Mouse (Mus musculus) granulocyte monocyte progenitor cell, adult 5-6 weeks (primary cell): ENCODE data around the gene Far2. TPM values are rescaled to one million over a fixed set of nuclear protein-coding genes. Genes with fewer than 3 reads are reported as not detected.
"Not testable (repeated sequence)": the region's sequence is repeated elsewhere in the genome, so short reads cannot be mapped to it uniquely, and the experiment has no call there.

Source experiments
- ATAC-seq: replicated peaks from 2 replicates; pipeline ENCODE4 v1.8.0; 2016; ENCODE audit warnings: mild to moderate bottlenecking, moderate TSS enrichment, inconsistent platforms; ENCODE audit not compliant: poor library complexity, severe bottlenecking
- total RNA-seq, 2 experiments: library from RNA; stranded (forward) in 1 of 2; stranded (reverse) in 1 of 2; fragments of 200-712, 200-1000 nt in 1 of 2; fragments of >200 nt in 1 of 2; fragmentation: Nextera tagmentation in 1 of 2; gene quantifications; 2 replicates each; pipeline ENCODE4 v1.2.3; 2014 to 2017

Gene Far2
- total RNA-seq, 2 experiments from 2014 or later = 19.3 to 22.4 TPM

DNA sequence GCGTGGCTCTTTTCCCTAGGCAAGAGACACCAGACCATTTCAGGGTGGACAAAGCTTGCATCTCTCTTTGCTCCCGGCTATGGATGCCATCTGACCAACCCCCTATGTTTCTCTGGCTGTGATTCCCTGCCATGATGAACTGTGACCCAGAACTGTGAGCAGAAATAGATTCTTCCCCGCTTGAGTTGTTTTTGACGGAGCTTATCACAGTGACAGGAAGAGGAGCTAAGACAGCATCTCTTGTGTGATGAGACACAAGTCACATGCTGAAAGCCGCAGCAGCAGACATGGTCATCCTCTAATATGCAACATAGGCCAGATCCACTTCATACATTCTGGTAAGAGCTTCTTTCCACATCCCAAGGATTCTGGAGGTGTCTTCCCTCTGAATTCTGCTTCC is 69.3 kb downstream of the Far2 start:
- ATAC-seq = no peak

DNA sequence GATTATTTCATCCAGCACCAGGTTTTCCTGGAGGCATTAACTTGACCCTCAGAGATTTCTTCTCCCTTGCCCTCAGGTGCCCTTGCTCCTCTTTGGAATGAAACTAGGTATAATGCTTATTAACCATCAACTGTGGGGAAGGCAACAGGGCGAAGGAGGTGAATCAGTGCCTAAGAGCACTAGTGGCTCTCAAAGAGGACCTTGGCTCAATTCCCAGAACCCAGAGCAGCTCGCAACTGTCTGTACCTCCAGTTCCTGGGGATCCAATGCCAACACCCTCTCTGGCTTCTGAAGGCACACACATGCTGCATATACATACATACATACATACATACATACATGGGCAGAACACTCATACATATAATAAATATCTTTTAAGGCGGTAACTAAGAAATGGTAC is 69.8 kb downstream of the Far2 start:
- no peak for ATAC-seq

DNA sequence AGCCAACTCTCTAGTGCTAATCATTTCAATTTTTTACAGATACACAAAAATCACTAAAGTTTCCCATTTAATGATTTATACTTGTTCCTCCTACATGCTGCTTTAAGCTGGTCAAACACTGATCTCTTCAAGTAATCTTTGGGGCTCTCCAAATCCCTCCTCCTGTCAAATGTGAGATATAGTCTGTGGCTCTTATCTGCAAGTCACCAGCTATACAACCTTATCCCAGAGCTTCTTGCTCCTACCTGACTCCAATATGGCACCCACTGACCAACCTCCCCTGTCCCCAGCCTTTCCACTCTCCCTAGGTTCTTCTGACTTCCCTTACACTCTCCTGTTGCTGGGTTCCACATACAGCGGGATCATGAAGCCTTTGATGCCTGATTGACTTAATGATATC is 70.6 kb downstream of the Far2 start:
- no peak for ATAC-seq

DNA sequence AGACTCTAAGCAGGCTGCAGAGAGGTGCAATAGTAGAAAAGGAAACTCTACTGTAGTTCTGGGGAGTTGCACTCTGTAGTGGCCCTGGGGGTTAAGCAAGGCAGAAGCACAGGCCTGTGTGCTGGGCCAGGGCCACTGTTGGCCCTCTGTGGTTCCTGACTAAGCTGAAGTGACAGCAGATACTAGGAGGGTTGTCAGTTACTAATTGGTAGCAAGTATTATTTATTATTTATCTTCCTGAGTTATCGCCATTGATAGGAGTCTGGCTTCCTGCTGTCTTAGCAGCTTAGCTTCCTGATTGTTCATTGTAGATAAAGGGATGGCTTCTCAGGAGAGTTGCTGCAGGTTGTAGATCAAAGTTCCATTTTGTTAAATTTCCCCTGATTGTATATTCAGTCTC is 73.6 kb downstream of the Far2 start:
- peak; percentile 33; the same call in 1 of the 2 replicates for ATAC-seq

DNA sequence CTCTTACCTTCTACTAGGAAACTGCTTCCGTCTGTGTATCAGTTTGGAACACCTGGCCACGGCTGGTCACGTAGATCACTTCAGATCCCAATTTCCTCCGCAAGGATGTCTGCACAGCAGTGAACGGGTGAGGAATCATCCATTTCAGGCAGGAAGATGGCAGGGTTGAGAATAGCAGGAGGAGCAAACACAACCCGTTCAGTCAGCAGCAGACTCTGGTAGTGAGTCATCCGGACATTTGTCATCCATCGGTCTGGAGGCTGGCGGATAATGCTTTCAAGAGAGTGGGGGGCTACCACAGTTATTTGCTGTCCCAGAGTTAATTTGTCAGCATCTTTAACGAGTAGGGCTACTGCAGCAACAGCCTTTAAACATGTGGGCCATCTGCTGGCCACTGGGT is 79.8 kb downstream of the Far2 start:
- ATAC-seq = not testable (repeated sequence)

DNA sequence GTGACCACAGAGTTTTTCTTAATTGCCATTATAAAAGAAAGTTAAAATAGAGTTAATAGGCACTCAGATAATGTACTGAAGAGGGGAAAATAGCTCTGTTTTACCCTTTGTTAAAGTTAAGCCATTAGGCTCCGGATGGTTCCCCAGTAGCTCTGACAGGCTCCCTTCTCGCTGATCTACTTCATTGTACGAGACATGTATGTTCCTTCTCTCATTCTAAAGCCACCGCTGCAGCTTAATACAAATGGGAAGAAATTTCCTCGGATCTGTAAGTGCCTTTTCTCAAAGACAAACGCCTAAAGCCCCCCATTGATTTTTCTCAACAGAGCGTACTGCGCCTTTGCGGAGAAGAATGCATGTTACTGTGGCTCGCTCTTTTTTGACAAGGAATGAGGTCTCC is 85.3 kb downstream of the Far2 start:
- ATAC-seq = no peak

DNA sequence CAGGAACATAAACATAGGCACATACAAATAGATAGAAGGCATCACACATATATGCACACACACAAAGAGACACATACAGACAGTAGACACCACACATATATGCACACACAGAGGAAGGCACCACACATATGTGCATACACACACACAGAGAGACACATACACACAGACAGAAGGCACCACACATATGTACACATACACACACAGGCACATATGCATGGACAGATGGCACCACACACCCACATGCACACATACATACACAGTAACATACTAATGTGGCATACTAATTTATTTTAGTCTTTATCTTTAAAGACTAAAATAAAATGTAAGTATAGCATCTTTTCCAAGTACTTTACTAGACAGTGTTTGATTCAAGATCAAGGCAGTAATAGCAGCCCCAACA is 86.5 kb downstream of the Far2 start:
- no peak for ATAC-seq

DNA sequence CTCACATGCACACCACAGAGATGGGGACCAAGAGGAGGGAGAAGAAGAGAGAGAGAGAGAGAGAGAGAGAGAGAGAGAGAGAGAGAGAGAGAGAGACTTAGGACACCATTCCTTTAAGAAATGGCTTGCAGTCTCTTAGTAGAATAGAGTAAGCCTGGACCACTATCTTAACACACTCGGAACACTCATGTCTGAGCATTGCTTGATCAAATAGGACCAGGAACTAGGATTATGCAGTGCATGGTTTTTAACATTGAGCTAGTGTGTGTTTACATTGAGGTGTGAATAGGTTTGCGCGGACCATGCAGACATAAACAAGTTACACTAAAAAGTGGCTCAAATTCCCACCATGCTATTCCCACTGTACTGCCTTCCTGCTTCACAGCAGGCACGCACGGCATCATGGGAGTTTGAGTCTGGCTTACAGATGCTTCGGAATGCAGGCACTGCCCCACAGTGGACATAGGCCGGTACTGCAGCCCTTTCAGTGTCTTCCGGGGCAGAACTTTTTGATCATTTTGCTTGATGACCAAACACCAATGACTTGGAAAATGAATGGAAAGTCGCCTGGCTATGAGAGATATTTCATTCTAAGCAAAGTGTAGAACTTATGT is 88.8 kb downstream of the Far2 start:
- ATAC-seq = peak; percentile 100

DNA sequence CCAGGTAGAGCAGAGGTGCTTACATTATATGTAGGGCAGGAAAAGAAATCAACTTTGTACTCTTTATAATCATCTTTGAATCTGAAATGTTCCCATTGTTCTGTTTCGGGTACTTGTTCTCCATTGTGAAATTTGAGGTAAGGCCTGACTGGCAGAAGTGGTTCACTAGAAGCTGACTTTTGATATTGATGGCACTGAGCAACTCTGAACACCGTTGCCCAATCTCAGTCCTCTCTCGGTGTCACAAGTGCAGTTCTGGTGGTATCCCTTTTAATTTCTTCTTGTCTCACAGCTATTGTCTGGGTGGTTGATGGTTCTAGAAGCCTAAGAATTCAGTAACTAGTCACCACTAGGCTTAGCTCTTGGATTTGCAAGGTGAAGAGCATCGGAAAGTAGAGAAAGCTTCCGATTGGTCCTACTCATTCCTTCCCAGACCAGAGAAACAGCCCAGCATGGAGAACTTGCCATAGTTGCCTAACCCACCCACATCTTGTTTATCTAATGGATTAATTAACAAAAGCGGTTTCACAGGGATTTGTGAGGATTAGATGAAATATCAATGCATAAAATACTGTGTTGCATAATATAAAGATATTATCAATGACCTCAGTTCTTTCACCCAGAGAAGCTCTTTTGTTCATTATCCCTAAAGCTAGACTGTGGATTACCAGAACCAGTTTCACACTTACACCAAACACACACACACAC is 92.4 kb downstream of the Far2 start:
- no peak for ATAC-seq

DNA sequence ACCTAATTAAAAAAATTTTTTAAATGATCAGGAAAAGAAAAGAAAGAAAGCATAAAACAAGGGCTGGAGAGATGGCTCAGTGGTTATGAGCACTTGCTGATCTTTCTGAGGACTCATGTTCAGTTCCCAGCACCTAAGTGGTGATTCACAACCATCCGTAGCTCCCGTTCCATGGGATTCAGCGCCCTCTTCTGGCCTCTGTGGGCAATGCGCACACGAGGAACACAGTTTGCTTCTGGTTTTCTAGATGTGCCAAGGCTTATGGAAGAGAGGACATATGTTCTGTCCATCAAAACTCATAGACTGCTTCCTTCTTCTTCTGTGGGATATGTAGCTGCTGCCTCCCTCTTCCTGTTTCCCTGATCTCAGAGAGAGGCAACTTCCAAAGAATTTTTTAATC is 94.8 kb downstream of the Far2 start:
- no peak for ATAC-seq

DNA sequence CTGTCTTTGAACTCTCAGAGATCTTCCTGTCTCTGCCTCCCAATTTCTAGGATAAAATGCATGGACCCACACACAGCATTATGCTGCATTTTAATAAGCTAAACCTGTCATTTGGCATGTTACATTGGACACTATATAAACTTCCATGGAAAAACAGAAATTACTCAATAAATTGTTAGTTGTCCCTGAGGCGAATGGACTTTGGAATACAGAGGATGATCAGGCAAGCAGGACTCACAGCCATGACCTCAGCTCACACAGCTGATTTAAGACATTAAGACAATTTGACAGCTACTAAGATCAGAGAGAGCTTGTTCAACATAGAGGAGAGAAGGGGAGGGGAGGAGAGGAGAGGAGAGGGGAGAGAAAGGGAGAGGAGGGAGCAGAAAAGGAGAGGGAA is 95.4 kb downstream of the Far2 start:
- no peak for ATAC-seq

DNA sequence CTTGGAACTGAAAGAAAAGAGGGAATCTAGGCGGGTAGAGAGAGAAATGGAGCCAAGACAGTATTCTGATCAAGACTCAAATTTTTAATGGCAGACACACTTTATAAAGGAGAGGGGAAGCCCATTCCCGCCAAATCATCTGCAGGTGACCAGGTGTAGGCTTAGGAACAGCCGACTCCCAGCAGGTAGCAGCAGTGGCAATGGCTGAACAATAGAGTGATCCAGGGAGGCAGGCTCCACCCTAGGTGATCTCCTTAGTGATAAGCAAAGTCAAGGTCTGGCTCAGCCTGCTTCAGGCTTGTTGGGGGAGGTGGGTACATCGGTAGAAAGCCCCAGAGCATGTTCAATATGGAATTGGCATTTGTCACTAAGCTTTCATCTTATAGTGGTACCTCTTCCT is 105.2 kb downstream of the Far2 start:
- ATAC-seq = not testable (repeated sequence)

DNA sequence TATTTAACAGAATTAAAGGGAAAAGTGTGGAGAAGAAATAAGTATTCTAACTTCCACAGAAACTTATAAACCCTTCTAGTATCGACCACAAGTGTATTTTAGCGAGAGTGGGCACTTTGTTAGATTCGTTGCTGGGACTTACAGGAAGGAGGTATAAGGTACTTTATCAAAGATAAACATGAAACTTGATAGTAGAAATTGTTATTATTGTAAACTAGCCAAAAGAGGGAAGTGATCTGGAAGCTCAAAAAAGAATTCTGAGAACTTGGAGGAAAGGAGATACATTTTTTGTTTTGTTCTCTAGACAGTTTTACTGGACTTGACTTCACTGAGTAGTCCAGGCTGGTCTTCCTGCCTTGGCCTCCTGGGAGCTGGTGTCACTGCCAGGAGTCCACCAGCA is 125.8 kb downstream of the Far2 start:
- no peak for ATAC-seq

DNA sequence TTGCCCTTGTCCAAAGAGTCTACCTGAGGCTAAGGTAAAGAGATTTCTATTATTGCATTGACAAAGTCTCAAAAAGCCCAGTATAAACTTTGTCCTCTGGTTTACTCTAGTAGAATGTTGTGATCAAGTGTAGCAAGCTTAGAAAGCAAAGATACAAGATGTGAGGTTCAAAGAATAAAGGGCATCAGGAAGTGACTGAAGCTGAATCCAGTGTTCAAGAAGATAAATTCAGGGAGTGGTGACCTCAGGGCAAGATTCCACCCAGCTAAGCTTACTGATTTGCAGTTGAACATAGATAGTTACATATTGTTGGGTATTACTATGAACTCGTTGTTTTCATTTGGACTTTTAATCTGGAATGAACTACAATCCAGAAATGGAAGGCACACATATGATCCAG is 138.6 kb downstream of the Far2 start:
- no peak for ATAC-seq

DNA sequence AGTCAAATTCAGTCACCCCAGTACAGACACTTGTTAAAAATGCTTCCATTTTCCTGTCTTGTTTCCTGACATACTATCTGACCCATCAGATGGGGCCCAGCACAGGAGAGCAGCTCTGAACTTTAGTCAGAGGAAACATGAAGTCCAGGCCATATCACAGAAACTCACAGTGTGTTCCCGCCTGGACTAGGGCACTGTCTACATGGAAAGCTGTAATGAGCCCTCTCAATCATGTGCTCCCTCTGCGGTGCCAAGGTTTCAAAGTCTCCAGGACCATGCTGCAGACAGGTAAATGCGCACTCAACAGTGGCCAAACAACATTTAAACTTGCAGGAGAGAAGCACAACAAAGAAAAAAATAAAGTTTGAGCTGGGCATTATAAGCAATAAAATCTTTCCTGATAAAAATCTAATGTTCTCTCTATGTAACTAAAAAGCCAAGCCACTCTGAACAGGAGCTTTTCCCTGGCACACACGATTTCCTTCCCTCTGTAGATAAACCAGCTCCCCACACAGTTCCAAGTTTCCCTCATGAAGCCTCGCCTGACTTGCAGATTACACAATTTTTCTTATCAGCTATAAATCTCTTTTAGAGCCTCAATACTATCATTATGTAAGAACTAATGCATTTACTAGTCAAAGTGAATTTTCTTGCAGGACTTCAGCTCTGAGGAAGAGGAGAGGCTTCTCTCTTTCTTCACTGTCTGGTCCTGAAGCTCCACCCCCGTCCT is 147.1 kb downstream of the Far2 start:
- ATAC-seq = no peak

DNA sequence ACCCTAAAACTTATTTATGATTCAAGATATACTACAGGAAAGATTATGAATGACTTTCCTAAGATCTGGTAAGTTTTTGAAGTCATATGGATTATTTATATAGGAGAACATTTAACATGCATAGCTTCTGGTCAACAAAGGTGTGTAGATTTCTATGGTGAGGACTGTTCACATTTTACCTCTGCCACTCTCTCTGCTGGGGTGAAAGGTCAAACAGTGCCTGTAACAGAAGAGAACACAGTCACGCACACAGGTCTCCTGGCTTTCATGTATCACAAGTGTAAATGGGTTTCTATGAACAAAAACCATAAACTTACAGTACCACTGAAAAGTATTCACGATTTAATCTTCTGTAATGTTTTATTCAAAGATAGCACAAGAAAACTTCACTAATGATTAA is 152.1 kb downstream of the Far2 start:
- ATAC-seq = no peak

DNA sequence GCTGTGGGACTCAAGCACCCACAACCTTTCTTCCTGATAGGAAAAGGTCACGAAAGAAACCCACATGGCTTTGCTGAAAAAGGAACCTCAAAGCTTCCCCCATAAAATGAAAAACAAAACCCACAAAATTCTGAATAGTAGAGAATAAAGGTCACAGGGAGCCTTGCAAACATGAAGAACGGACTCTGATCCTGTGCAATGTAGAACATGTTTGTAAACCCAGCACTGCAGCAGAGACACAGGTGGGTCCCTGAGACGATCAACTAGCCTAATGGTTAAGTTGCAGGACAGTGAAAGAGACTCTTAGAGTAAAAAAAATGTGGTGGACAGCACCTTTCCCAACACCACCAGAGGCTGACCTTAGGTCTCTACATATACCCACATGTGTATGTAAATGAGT is 152.7 kb downstream of the Far2 start:
- no peak for ATAC-seq

DNA sequence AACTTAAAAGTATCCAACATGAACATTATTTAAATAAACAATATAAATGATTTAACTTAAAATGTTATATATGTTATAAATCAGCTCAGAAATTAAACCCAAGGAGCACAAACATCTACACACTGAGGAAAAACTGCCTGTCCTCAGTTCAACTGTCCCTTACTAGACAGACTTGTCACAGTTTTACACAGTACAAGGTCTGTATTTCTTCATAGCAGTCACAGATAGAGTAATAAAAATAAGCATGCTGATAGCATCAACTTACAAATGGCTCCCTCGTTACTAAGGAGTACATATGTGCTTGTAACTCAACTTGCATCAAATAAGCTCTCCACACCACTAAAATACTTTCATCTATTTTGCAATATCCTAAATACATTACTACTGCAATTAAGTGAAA is 158.1 kb downstream of the Far2 start:
- ATAC-seq = no peak

DNA sequence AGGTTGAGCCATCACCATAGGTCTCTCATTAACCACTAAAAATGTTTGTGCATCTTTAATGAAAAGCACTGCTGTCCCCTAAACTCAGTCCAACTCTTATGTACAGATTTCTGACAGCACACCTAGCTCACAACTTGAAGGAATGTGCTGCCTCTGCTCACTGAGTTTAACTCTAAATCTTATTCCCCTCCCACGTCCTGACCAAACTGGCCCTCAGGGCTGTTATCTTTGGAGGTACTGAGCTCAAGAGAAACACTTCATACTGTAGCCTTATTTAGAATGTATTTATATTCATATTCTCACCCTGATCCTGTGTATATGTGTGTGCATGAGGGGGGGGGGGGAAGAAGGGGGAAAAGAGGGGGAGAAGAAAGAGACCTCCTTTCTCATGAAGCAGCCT is 160.5 kb downstream of the Far2 start:
- no peak for ATAC-seq

DNA sequence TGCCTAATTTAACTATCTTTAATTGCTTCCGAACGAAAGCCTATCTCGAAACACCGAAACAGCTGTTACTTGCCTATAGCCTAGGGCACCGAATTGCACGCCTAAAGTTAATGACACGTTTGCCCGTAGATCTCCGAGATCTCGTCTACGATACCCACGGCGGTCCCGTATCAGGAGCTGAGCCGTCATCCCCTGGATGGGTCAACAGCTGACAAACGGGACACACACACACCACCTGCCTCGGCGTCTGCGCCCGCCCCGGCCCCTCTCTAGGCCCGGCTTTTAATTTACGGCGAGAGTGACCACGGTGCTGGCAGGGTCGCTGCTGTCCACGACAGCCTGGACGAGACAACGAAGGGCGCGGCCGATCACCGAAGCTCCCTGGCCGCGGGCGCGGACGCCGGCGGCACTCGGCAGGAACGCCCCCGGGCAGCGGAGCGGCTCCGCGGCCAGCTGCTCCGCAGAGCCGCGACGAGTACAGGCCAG is 164.4 kb downstream of the Far2 start:
- ATAC-seq = peak; percentile 30

DNA sequence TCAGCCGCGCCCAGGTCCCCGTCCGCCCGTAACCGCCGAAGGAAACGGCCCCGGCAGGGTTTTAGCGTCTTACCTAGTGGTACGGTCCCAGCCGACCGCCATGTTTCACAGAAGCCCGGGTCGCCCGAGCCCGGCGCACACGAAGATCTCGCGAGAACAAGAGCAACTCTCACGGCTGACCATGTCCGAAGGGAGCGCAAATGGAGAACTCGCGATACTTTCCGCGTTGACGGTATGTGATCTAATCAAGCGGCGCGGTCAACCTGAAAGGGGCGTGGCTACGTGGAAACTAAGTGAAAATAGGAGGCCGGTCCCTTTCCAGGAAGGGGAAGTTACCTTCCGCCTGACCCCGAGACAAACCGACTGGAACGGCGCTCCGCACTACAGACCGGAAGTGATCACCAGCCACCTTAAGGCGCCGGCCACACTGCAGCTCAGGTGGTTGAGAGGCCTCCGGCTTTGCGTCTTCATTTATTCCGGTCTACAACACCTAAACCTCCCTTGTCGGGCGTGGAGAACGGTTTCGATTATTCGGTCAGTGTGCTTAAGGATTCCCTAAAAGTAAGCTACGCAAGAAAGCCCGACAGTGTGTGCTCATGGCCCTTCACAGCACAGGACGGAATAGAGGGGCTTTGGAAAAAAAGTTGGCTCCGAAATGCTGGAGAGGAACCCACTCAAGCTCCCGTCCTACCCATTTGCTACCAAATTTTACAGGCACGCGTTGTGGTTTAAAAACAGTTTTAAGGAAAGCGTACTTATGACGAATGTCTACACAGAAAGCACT is 165.0 kb downstream of the Far2 start, which contains the start of gene Ergic2:
TSS of gene Ergic2 (minus strand) at position 478 of the 784 bp plus-strand sequence.
- peak; percentile 91 for ATAC-seq
